Mouse (Mus musculus): ENCODE measurements around the gene Gm47995. TPM values are rescaled to one million over a fixed set of nuclear protein-coding genes. Genes with fewer than 3 reads are reported as not detected.

The Gm47995 gene
- total and polyA plus RNA-seq, 3 experiments: not detected

DNA sequence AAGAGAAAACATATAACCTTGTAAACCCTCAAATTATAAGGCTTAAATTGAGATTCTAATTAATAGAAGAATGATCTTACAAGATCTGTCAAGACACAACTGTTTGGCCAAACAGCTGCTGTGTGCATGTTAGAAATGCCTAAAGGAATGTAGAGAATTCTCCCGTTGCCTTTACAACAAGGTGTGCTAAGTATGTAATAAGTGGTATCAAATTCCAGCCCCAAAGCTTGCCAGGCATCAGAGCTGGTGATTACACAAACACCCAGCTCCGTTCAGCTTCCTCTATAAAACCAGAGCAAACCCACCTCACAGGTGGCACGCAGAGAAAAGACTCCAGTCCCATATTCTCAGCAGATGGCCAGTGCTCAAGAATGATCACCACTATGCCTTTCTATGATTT is 39.5 kb downstream of the Gm47995 start:
- dilution Hi-C loops (cut with MboI; ENCODE audit: extremely low pct_ligation_motif_present, extremely low pct_unique_long_range_greater_than_20kb, low sequenced_read_pairs): no loop called here
- Histone ChIP-seq H3K4me3 (replicated peaks in 1 of 3; ENCODE audit: low read depth in 2 of 3, low read length in 2 of 3, poor library complexity in 1 of 3) (no peak overlapping the region), H3K9ac (ENCODE audit: insufficient read depth, low read depth) (no peak overlapping the region), H3K9me3 (replicated peaks; ENCODE audit: low read length) (no peaks in the 10 kb centered on the region), H3K27me3 (replicated peaks) (no peaks in the 10 kb centered on the region), H3K79me2 (replicated peaks; ENCODE audit: control insufficient read depth, extremely low read depth, insufficient read depth, poor library complexity, severe bottlenecking) (no peaks in the 10 kb centered on the region), H3K4me2 (ENCODE audit: insufficient read depth, low read depth, poor library complexity, severe bottlenecking) (no peak overlapping the region), H3K36me3 (replicated peaks in 1 of 2; ENCODE audit: control insufficient read depth in 1 of 2, insufficient read depth in 1 of 2, low read length in 1 of 2) (no peaks in the 10 kb centered on the region), H3K4me1 (ENCODE audit: control insufficient read depth in 1 of 2, insufficient read depth in 2 of 2) (no peaks in the 10 kb centered on the region), H3K27ac (ENCODE audit: insufficient read depth, low read depth) (no peak overlapping the region)
- in situ Hi-C loops (cut with MboI; ENCODE audit: low pct_ligation_motif_present, low pct_unique_long_range_greater_than_20kb, low sequenced_read_pairs): no loop called here
- TF ChIP-seq ZNF384 (IDR thresholded peaks at IDR 0.05; ENCODE audit: low read depth, low read length): no peak
- no peak for TF ChIP-seq BHLHE40 (IDR thresholded peaks at IDR 0.05; ENCODE audit: low read depth, low read length)
- no peak for TF ChIP-seq CHD2 (IDR thresholded peaks at IDR 0.05; ENCODE audit: low read length)
- no peak for DNase-seq (ENCODE audit: extremely low read depth)

- in situ Hi-C loops (cut with MboI; ENCODE audit: low pct_ligation_motif_present, low pct_unique_long_range_greater_than_20kb, low sequenced_read_pairs) (loop anchor here (10.0 kb wide), 1 partner anchor 159 kb away; no protein-coding TSS in a partner anchor), dilution Hi-C loops (cut with MboI; ENCODE audit: extremely low pct_ligation_motif_present, extremely low pct_unique_long_range_greater_than_20kb, low sequenced_read_pairs) (no loop called here)
- no peak for DNase-seq (ENCODE audit: extremely low read depth)
- Histone ChIP-seq H3K27ac (ENCODE audit: insufficient read depth, low read depth) (no peak overlapping the region), H3K9ac (ENCODE audit: insufficient read depth, low read depth) (no peak overlapping the region), H3K79me2 (replicated peaks; ENCODE audit: control insufficient read depth, extremely low read depth, insufficient read depth, poor library complexity, severe bottlenecking) (no peaks in the 10 kb centered on the region), H3K9me3 (replicated peaks; ENCODE audit: low read length) (no peaks in the 10 kb centered on the region), H3K27me3 (replicated peaks) (no peaks in the 10 kb centered on the region), H3K4me2 (ENCODE audit: insufficient read depth, low read depth, poor library complexity, severe bottlenecking) (no peak overlapping the region), H3K4me1 (ENCODE audit: control insufficient read depth in 1 of 2, insufficient read depth in 2 of 2) (no peaks in the 10 kb centered on the region), H3K36me3 (replicated peaks in 1 of 2; ENCODE audit: control insufficient read depth in 1 of 2, insufficient read depth in 1 of 2, low read length in 1 of 2) (no peaks in the 10 kb centered on the region), H3K4me3 (replicated peaks in 1 of 3; ENCODE audit: low read depth in 2 of 3, low read length in 2 of 3, poor library complexity in 1 of 3) (no peak overlapping the region)
- TF ChIP-seq ZMIZ1 (IDR thresholded peaks at IDR 0.05; ENCODE audit: low read depth, low read length) (no peak), POLR2AphosphoS2 (IDR thresholded peaks at IDR 0.05; ENCODE audit: low read depth, low read length) (no peak), RCOR1 (conservative IDR thresholded peaks at IDR 0.05; ENCODE audit: low read depth, low read length) (no peak), E2F4 (IDR thresholded peaks at IDR 0.05; ENCODE audit: insufficient replicate concordance, low read depth, low read length) (no peak), UBTF (IDR thresholded peaks at IDR 0.05; ENCODE audit: low read depth, low read length) (no peak), MXI1 (IDR thresholded peaks at IDR 0.05; ENCODE audit: low read depth, low read length) (no peak), MAX (IDR thresholded peaks at IDR 0.05; ENCODE audit: low read length) (no peak), ZNF384 (IDR thresholded peaks at IDR 0.05; ENCODE audit: low read depth, low read length) (no peak), JUN (IDR thresholded peaks at IDR 0.05; ENCODE audit: insufficient read depth, low read depth, low read length) (no peak), MAZ (IDR thresholded peaks at IDR 0.05; ENCODE audit: low read depth, low read length) (no peak), CTCF (conservative IDR thresholded peaks at IDR 0.05 in 1 of 2, IDR thresholded peaks at IDR 0.05 in 1 of 2; ENCODE audit: low read depth in 2 of 2, low read length in 2 of 2) (no peak), ZKSCAN1 (IDR thresholded peaks at IDR 0.05; ENCODE audit: borderline replicate concordance, low read depth, low read length) (no peak), MYC (IDR thresholded peaks at IDR 0.05; ENCODE audit: low read depth, low read length) (no peak), RAD21 (IDR thresholded peaks at IDR 0.05; ENCODE audit: low read depth, low read length) (no peak)
Observed at GRCm38 (mm10) chr1:151243332-151243731, 45.1 kb downstream of the Gm47995 start.

Measured in CH12.LX (cell line).